8 mouse cellular contexts compared by ENCODE assay signal in the genomic region with DNA sequence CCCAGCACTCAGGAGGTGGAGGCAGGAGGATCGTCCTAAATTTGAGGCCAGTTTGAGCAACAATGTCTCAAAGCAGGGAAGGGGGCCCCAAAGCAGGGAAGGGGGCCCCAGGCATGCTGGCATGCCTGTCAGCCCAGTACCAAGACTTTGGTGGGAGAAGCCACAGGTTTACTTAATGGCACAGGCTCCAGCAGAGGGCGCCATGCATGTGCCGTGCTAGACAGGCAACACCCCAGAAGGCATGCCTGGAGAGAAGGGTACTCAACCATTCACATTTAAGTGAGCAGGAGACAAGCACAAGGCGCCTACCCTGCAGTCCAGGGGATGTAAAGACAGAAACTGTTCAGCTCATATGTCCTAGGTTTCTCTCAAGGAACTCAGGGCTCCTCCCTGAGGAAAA. TPM values are rescaled to one million over a fixed set of nuclear protein-coding genes. Genes with fewer than 3 reads are reported as not detected.
DNase-seq lines count a peak whose midpoint lies in the region; ATAC-seq lines count a peak whose summit lies in the region.

No protein-coding gene starts in this region.

- no peak for ATAC-seq in inflammation-experienced regulatory T-cells, adult 6 months

- peak; percentile 71 to 81 for DNase-seq in CD8-positive naive resting alpha-beta T cell, adult 2 months (ENCODE audit: low read depth in 2 of 2, low spot score in 2 of 2)
- peak; percentile 79 to 92 for DNase-seq in adrenal gland, adult (ENCODE audit: inconsistent age in 2 of 2, low spot score in 1 of 2)
- DNase-seq in embryo, embryonic 10 days (ENCODE audit: low spot score), result peak; percentile 93
- peak; percentile 46 for DNase-seq in heart, adult 8-10 months (ENCODE audit: low spot score)
- peak; percentile 47 for DNase-seq in layer of hippocampus, adult 9-11 months
- DNase-seq in lung, postnatal 36 days, result peak; percentile 92
- peak; percentile 60 for DNase-seq in spleen, adult 12 weeks (ENCODE audit: low spot score)

RNA-seq across cellular contexts. Expression of gene Wdr34, which starts 6.2 kb away (rescaled TPM):
- 1 to 10 TPM; 6.5 to 9.2 (median 7.8) TPM for total RNA-seq in heart, adult 8-10 months (2022)
- 1 to 10 TPM in 2 of 3 experiments, under 1 TPM in 1; 0.59 to 2.1 (median 1.1) TPM for polyA plus RNA-seq in inflammation-experienced regulatory T-cells, adult 6 months (2017; shearing (Covaris generic))

RNA-seq across cellular contexts. Expression of gene Set, which starts 14.7 kb away (rescaled TPM):
- 100 to 1,000 TPM in 2 of 4 experiments, 10 to 100 TPM in 2; 98.3 to 109 (median 100) TPM for total RNA-seq in heart, adult 8-10 months (2022)
- polyA plus RNA-seq in inflammation-experienced regulatory T-cells, adult 6 months (2017; shearing (Covaris generic)), result 100 to 1,000 TPM; 374 to 393 (median 380) TPM

RNA-seq across cellular contexts. Expression of gene Pkn3, which starts 35.0 kb away (rescaled TPM):
- total RNA-seq in heart, adult 8-10 months (2022), result 10 to 100 TPM in 2 of 4 experiments, 1 to 10 TPM in 2; 9.0 to 11.2 (median 10.1) TPM
- polyA plus RNA-seq in inflammation-experienced regulatory T-cells, adult 6 months (2017; shearing (Covaris generic)), result under 1 TPM; 0.59 to 0.91 (median 0.71) TPM

RNA-seq across cellular contexts. Expression of gene Zdhhc12, which starts 51.0 kb away (rescaled TPM):
- 1 to 10 TPM; 2.3 to 4.1 (median 3.6) TPM for total RNA-seq in heart, adult 8-10 months (2022)
- 10 to 100 TPM; 30.9 to 38.9 (median 31.7) TPM for polyA plus RNA-seq in inflammation-experienced regulatory T-cells, adult 6 months (2017; shearing (Covaris generic))
